13 mouse cellular contexts compared by ENCODE assay signal in the genomic region with DNA sequence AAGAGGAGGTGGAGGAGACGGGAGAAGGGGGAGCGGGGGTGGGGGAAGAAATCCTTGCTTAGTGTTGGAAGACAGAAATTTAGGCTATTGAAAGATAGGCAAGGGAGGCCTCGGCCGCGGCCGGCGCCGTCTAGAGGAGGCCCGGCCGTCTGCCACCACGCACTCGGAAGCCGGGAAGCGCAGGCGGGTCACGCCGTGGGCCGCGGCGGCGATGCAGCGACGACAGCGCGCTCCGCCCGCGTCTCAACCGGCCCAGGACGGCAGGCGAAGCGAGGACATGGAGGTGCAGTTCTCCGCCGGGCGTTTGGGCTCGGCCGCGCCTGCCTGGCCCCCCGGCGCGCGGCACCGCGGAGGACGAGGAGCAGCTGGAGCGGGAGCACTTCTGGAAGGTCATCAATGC.
DNase-seq lines count a peak whose midpoint lies in the region; ATAC-seq and TF ChIP-seq lines count a peak whose summit lies in the region.
"Had no signal": no experiment of that assay in that cellular context is flagged by ENCODE, and none has a peak within 500 bp of the region (broad histone marks: within the 10 kb centered on the region; RNA-seq: fewer than 3 reads in every experiment).

No protein-coding gene starts in this region.

- DNase-seq in heart, postnatal 0 days (ENCODE audit: low spot score) = no peak
- DNase-seq in heart, adult 2 months = no peak
- DNase-seq in stomach, postnatal 0 days (ENCODE audit: low spot score) = no peak
- no peak for DNase-seq in gastrocnemius, postnatal 36 days
- DNase-seq in urinary bladder, adult 2 months (ENCODE audit: low spot score) = no peak
- DNase-seq: kidney, adult 8-10 months; right cerebral cortex, postnatal 25 days; thymus, postnatal 36 days had no signal

- no peak for TF ChIP-seq POLR2A in heart, adult 2 months (IDR thresholded peaks at IDR 0.05; ENCODE audit: insufficient read depth, low read depth, low read length)

- H3K9ac ChIP-seq in heart, postnatal 0 days (replicated peaks; ENCODE audit: low read depth, low read length) = no peak overlapping the region
- no peak overlapping the region for H3K9ac ChIP-seq in heart, adult 2 months (ENCODE audit: low read depth, low read length)
- H3K9ac ChIP-seq in stomach, embryonic 14.5 days (replicated peaks; ENCODE audit: low read depth, low read length) = no peak overlapping the region
- no peak overlapping the region for H3K9ac ChIP-seq in stomach, postnatal 0 days (ENCODE audit: low read length)
- H3K9ac ChIP-seq in intestine, postnatal 0 days (ENCODE audit: low read depth, low read length) = no peak overlapping the region
- H3K9ac ChIP-seq: embryonic facial prominence, embryonic 15.5 days had no signal

- ATAC-seq in heart, postnatal 0 days (ENCODE audit: insufficient read depth, low read depth) = no peak
- no peak for ATAC-seq in stomach, embryonic 14.5 days (ENCODE audit: insufficient number of reproducible peaks, insufficient read depth, low FRiP score, low read depth)
- ATAC-seq in stomach, postnatal 0 days (ENCODE audit: low FRiP score, low TSS enrichment) = no peak
- ATAC-seq in intestine, postnatal 0 days = no peak
- ATAC-seq: activated CD4-positive, CD25-positive, alpha-beta regulatory T cell, adult 4 months had no signal

- TF ChIP-seq EP300 in heart, postnatal 0 days (IDR thresholded peaks at IDR 0.05; ENCODE audit: low read depth) = no peak
- TF ChIP-seq EP300 in heart, adult 2 months (IDR thresholded peaks at IDR 0.05; ENCODE audit: insufficient read depth, low read depth, low read length) = no peak
- TF ChIP-seq EP300 in stomach, postnatal 0 days (optimal IDR thresholded peaks at IDR 0.05) = no peak

- H3K4me2 ChIP-seq in heart, postnatal 0 days (ENCODE audit: low read depth, low read length) = peak overlapping the region; percentile 36
- H3K4me2 ChIP-seq in stomach, embryonic 14.5 days (replicated peaks; ENCODE audit: low read depth, low read length) = peak overlapping the region; percentile 18; the same call in 1 of the 2 replicates
- H3K4me2 ChIP-seq in stomach, postnatal 0 days (replicated peaks; ENCODE audit: low read depth) = no peak overlapping the region
- peak overlapping the region; percentile 46 for H3K4me2 ChIP-seq in intestine, postnatal 0 days (replicated peaks; ENCODE audit: low read depth)
- H3K4me2 ChIP-seq: embryonic facial prominence, embryonic 15.5 days had no signal

- H3K9me3 ChIP-seq in heart, postnatal 0 days (replicated peaks; ENCODE audit: control insufficient read depth, low read length) = 0 out of 2 replicates have a peak, but pooled peaks cover 4% of the 10 kb centered on the region
- no peaks in the 10 kb centered on the region for H3K9me3 ChIP-seq in stomach, embryonic 14.5 days (ENCODE audit: control insufficient read depth, low read depth, low read length)
- H3K9me3 ChIP-seq in stomach, postnatal 0 days (ENCODE audit: control insufficient read depth, low read length) = no peaks in the 10 kb centered on the region
- no peaks in the 10 kb centered on the region for H3K9me3 ChIP-seq in intestine, postnatal 0 days (ENCODE audit: control insufficient read depth)

- no peak overlapping the region for H3K27ac ChIP-seq in heart, postnatal 0 days (ENCODE audit: low read depth)
- no peak overlapping the region for H3K27ac ChIP-seq in heart, adult 2 months
- H3K27ac ChIP-seq in stomach, embryonic 14.5 days (ENCODE audit: low read length) = no peak overlapping the region
- H3K27ac ChIP-seq in stomach, postnatal 0 days (replicated peaks) = no peak overlapping the region
- no peak overlapping the region for H3K27ac ChIP-seq in intestine, postnatal 0 days (ENCODE audit: low read depth, low read length)
- H3K27ac ChIP-seq: embryonic facial prominence, embryonic 15.5 days; left cerebral cortex, adult 2 months had no signal

- TF ChIP-seq CTCF in heart, postnatal 0 days (IDR thresholded peaks at IDR 0.05; ENCODE audit: low read depth) = no peak
- no peak for TF ChIP-seq CTCF in heart, adult 2 months (IDR thresholded peaks at IDR 0.05)
- TF ChIP-seq CTCF in stomach, postnatal 0 days (IDR thresholded peaks at IDR 0.05; ENCODE audit: low read depth) = no peak
- no peak for TF ChIP-seq CTCF in intestine, postnatal 0 days (IDR thresholded peaks at IDR 0.05; ENCODE audit: low read depth)

- 9% methylated on average over 34 of the region's 46 CpGs for WGBS in heart, postnatal 0 days
- 9% methylated on average over 45 of the region's 46 CpGs for WGBS in heart, adult 2 months
- WGBS in stomach, embryonic 14.5 days = 13% methylated on average over 46 of the region's 46 CpGs
- WGBS in stomach, postnatal 0 days = 8% methylated on average over 46 of the region's 46 CpGs
- 9% methylated on average over 33 of the region's 46 CpGs for WGBS in intestine, postnatal 0 days

- H3K79me2 ChIP-seq in heart, adult 2 months (replicated peaks; ENCODE audit: control insufficient read depth, insufficient read depth, low read length) = no peaks in the 10 kb centered on the region

- no peaks in the 10 kb centered on the region for H3K4me1 ChIP-seq in heart, postnatal 0 days (ENCODE audit: control insufficient read depth, insufficient read depth)
- no peaks in the 10 kb centered on the region for H3K4me1 ChIP-seq in heart, adult 2 months (ENCODE audit: control insufficient read depth, insufficient read depth, low read length)
- no peaks in the 10 kb centered on the region for H3K4me1 ChIP-seq in stomach, embryonic 14.5 days (ENCODE audit: control insufficient read depth, insufficient read depth, low read length)
- H3K4me1 ChIP-seq in stomach, postnatal 0 days (replicated peaks; ENCODE audit: control insufficient read depth, insufficient read depth) = no peaks in the 10 kb centered on the region
- H3K4me1 ChIP-seq in intestine, postnatal 0 days (replicated peaks; ENCODE audit: control insufficient read depth, insufficient read depth, low read length) = no peaks in the 10 kb centered on the region
- H3K4me1 ChIP-seq: embryonic facial prominence, embryonic 15.5 days had no signal

- H3K36me3 ChIP-seq in heart, postnatal 0 days (replicated peaks; ENCODE audit: control insufficient read depth, insufficient read depth, low read length) = no peaks in the 10 kb centered on the region
- H3K36me3 ChIP-seq in heart, adult 2 months (ENCODE audit: control insufficient read depth, insufficient read depth, low read length) = no peaks in the 10 kb centered on the region
- no peaks in the 10 kb centered on the region for H3K36me3 ChIP-seq in stomach, embryonic 14.5 days (ENCODE audit: control insufficient read depth, insufficient read depth, low read length)
- no peaks in the 10 kb centered on the region for H3K36me3 ChIP-seq in stomach, postnatal 0 days (ENCODE audit: control insufficient read depth, insufficient read depth, low read length)
- H3K36me3 ChIP-seq in intestine, postnatal 0 days (ENCODE audit: control insufficient read depth, insufficient read depth) = no peaks in the 10 kb centered on the region
- H3K36me3 ChIP-seq: embryonic facial prominence, embryonic 15.5 days had no signal

- H3K4me3 ChIP-seq in heart, postnatal 0 days (ENCODE audit: low read depth, low read length) = no peak overlapping the region
- H3K4me3 ChIP-seq in heart, adult 2 months = no peak overlapping the region
- H3K4me3 ChIP-seq in stomach, embryonic 14.5 days (ENCODE audit: low read depth, low read length) = 0 out of 2 replicates have a peak overlapping the region, but pooled peaks have one; percentile 17
- H3K4me3 ChIP-seq in stomach, postnatal 0 days (ENCODE audit: low read depth, low read length) = no peak overlapping the region
- H3K4me3 ChIP-seq in intestine, postnatal 0 days (ENCODE audit: low read depth, low read length) = 0 out of 2 replicates have a peak overlapping the region, but pooled peaks have one; percentile 17
- H3K4me3 ChIP-seq: embryonic facial prominence, embryonic 15.5 days; left cerebral cortex, adult 2 months had no signal

- intact Hi-C loops in heart, adult 2 months (cut with DNase I) = no loop called here
- intact Hi-C loops in gastrocnemius, postnatal 36 days (cut with DNase I) = no loop called here

- H3K27me3 ChIP-seq in heart, postnatal 0 days (ENCODE audit: control insufficient read depth, insufficient read depth, low read length) = no peaks in the 10 kb centered on the region
- H3K27me3 ChIP-seq in heart, adult 2 months (ENCODE audit: control insufficient read depth, insufficient read depth, low read length) = no peaks in the 10 kb centered on the region
- no peaks in the 10 kb centered on the region for H3K27me3 ChIP-seq in stomach, embryonic 14.5 days (ENCODE audit: control insufficient read depth, insufficient read depth, low read length)
- H3K27me3 ChIP-seq in stomach, postnatal 0 days (ENCODE audit: control insufficient read depth, insufficient read depth, low read length) = no peaks in the 10 kb centered on the region
- H3K27me3 ChIP-seq in intestine, postnatal 0 days (replicated peaks; ENCODE audit: control insufficient read depth, insufficient read depth, low read length) = no peaks in the 10 kb centered on the region
- H3K27me3 ChIP-seq: embryonic facial prominence, embryonic 15.5 days had no signal

Comparison
In these comparisons a context has a peak if more than half of its experiments do, and no peak if none do; other contexts are left out.
1. H3K4me3 ChIP-seq: peak in stomach, embryonic 14.5 days (single experiment) and intestine, postnatal 0 days (single experiment); none in heart, postnatal 0 days (single experiment), heart, adult 2 months (single experiment) and stomach, postnatal 0 days (single experiment).